Mouse (Mus musculus) lung, adult 2 months (tissue): ENCODE data around the gene Cpe.

Source experiments
- CTCF ChIP-seq: fragments of 200-500 bp; IDR thresholded peaks from 2 replicates; pipeline ENCODE4 v1.5.1; 2011; ENCODE audit warnings: mild to moderate bottlenecking, low read length, control low read depth; ENCODE audit not compliant: insufficient read depth
- POLR2A ChIP-seq: fragments of 200-500 bp; IDR thresholded peaks from 2 replicates; pipeline ENCODE4 v1.6.1; 2011; ENCODE audit warnings: low read depth, mild to moderate bottlenecking, control low read depth, low read length, borderline replicate concordance; ENCODE audit errors: extremely low read depth

GRCm38 (mm10) chr8:64652285-64652684, 40.6 kb downstream of the Cpe start:
- TF ChIP-seq CTCF (no peak), POLR2A (no peak)
